Mouse (Mus musculus) embryonic facial prominence, embryonic 10.5 days (tissue): ENCODE data around the gene Osbpl3. TPM values are rescaled to one million over a fixed set of nuclear protein-coding genes. Genes with fewer than 3 reads are reported as not detected.

Experiments used
- DNase-seq: peaks from one replicate; pipeline ENCODE4 v3.0.0-alpha.2; 2017; ENCODE audit warnings: low spot score
- H3K27ac ChIP-seq: fragments of 300-500 bp; sonication (generic); replicated peaks from 2 replicates; pipeline ENCODE4 v1.5.1; 2016; ENCODE audit warnings: mild to moderate bottlenecking
- H3K27me3 ChIP-seq: fragments of 300-500 bp; sonication (generic); replicated peaks from 2 replicates; pipeline ENCODE4 v1.6.1; 2016; ENCODE audit warnings: low read depth, mild to moderate bottlenecking; ENCODE audit not compliant: poor library complexity, severe bottlenecking
- H3K36me3 ChIP-seq: fragments of 300-500 bp; sonication (generic); replicated peaks from 2 replicates; pipeline ENCODE4 v1.6.1; 2016; ENCODE audit warnings: mild to moderate bottlenecking, moderate library complexity
- H3K4me1 ChIP-seq: fragments of 300-500 bp; sonication (generic); 2 replicates; pipeline ENCODE4 v1.6.1; 2016
- H3K4me3 ChIP-seq: fragments of 300-500 bp; sonication (generic); 2 replicates; pipeline ENCODE4 v1.5.1; 2016; ENCODE audit warnings: mild to moderate bottlenecking, moderate library complexity
- H3K9me3 ChIP-seq: fragments of 300-500 bp; sonication (generic); 2 replicates; pipeline ENCODE4 v1.6.1; 2016; ENCODE audit warnings: mild to moderate bottlenecking
- WGBS: fragments of 180-500 bp; shearing (Covaris S2); methylation state at CpG from one replicate; pipeline ENCODE4 v1.1.7; 2016; 5-methylcytosine and 5-hydroxymethylcytosine counted together
- polyA plus RNA-seq: library from polyadenylated mRNA; unstranded; fragments of >200 nt; fragmentation: Nextera tagmentation; extraction: Ambion mirVana; gene quantifications from 2 replicates; pipeline ENCODE4 v1.2.1, GENCODE M21; 2016

The Osbpl3 gene
- polyA plus RNA-seq, 1 experiment from 2014 or later, result 9.0 TPM

- Histone ChIP-seq H3K4me3 (no peak overlapping the region), H3K9me3 (no peaks in the 10 kb centered on the region), H3K27me3 (no peaks in the 10 kb centered on the region), H3K4me1 (no peaks in the 10 kb centered on the region), H3K36me3 (no peaks in the 10 kb centered on the region), H3K27ac (no peak overlapping the region)
- no peak for DNase-seq
- 86% methylated on average over 4 of the region's 4 CpGs for WGBS
Observed at GRCm38 (mm10) chr6:50273947-50274346, 182.1 kb downstream of the Osbpl3 start.

GRCm38 (mm10) chr6:50273416-50273815, 182.6 kb downstream of the Osbpl3 start:
- H3K27me3 ChIP-seq, result no peaks in the 10 kb centered on the region
- no peak overlapping the region for H3K27ac ChIP-seq
- H3K4me1 ChIP-seq, result no peaks in the 10 kb centered on the region
- WGBS, result 79% methylated on average over 1 of the region's 1 CpGs
- no peak overlapping the region for H3K4me3 ChIP-seq
- no peak for DNase-seq
- no peaks in the 10 kb centered on the region for H3K9me3 ChIP-seq
- H3K36me3 ChIP-seq, result no peaks in the 10 kb centered on the region

- H3K27ac ChIP-seq, result no peak within 1 kb of the TSS
- no peak within 1 kb of the TSS for H3K4me3 ChIP-seq
- H3K9me3 ChIP-seq, result no peaks in the 10 kb centered on the region
- no peaks in the 10 kb centered on the region for H3K36me3 ChIP-seq
- peaks cover 26% of the 10 kb centered on the region for H3K4me1 ChIP-seq
- no peaks in the 10 kb centered on the region for H3K27me3 ChIP-seq
- DNase-seq, result no peak
- 91% methylated on average over 6 of the region's 6 CpGs for WGBS
Observed at GRCm38 (mm10) chr6:50263670-50264069, 192.3 kb downstream of the Osbpl3 start, which contains the start of gene Gsdme. Gene Gsdme, minus strand, starts transcription at chr6:50263862.

- Histone ChIP-seq H3K4me1 (peaks cover 26% of the 10 kb centered on the region), H3K27me3 (no peaks in the 10 kb centered on the region), H3K9me3 (no peaks in the 10 kb centered on the region), H3K36me3 (no peaks in the 10 kb centered on the region), H3K4me3 (peak overlapping the region; percentile 69), H3K27ac (peak overlapping the region; percentile 86)
- 25% methylated on average over 7 of the region's 7 CpGs for WGBS
- no peak for DNase-seq
Observed at GRCm38 (mm10) chr6:50262310-50262709, 193.7 kb downstream of the Osbpl3 start.

- 2% methylated on average over 6 of the region's 6 CpGs for WGBS
- H3K4me1 ChIP-seq, result peaks cover 26% of the 10 kb centered on the region
- DNase-seq, result no peak
- H3K4me3 ChIP-seq, result peak overlapping the region; percentile 69
- H3K27ac ChIP-seq, result peak overlapping the region; percentile 86
- no peaks in the 10 kb centered on the region for H3K9me3 ChIP-seq
- no peaks in the 10 kb centered on the region for H3K27me3 ChIP-seq
- H3K36me3 ChIP-seq, result no peaks in the 10 kb centered on the region
Observed at GRCm38 (mm10) chr6:50261922-50262261, 194.1 kb downstream of the Osbpl3 start.

- Histone ChIP-seq H3K36me3 (no peaks in the 10 kb centered on the region), H3K4me3 (peak overlapping the region; percentile 69), H3K27me3 (no peaks in the 10 kb centered on the region), H3K4me1 (peaks cover 26% of the 10 kb centered on the region), H3K9me3 (no peaks in the 10 kb centered on the region), H3K27ac (peak overlapping the region; percentile 86)
- peak; percentile 91 for DNase-seq
- 3% methylated on average over 35 of the region's 35 CpGs for WGBS
Observed at GRCm38 (mm10) chr6:50261201-50261921, 194.6 kb downstream of the Osbpl3 start.

- H3K27me3 ChIP-seq, result no peaks in the 10 kb centered on the region
- H3K27ac ChIP-seq, result no peak overlapping the region
- no peaks in the 10 kb centered on the region for H3K4me1 ChIP-seq
- H3K9me3 ChIP-seq, result no peaks in the 10 kb centered on the region
- DNase-seq, result no peak
- H3K36me3 ChIP-seq, result no peaks in the 10 kb centered on the region
- H3K4me3 ChIP-seq, result no peak overlapping the region
- WGBS, result 87% methylated on average over 5 of the region's 5 CpGs
Observed at GRCm38 (mm10) chr6:50255356-50255755, 200.6 kb downstream of the Osbpl3 start.

- no peak for DNase-seq
- Histone ChIP-seq H3K4me3 (no peak overlapping the region), H3K4me1 (no peaks in the 10 kb centered on the region), H3K27me3 (no peaks in the 10 kb centered on the region), H3K36me3 (no peaks in the 10 kb centered on the region), H3K9me3 (no peaks in the 10 kb centered on the region), H3K27ac (no peak overlapping the region)
- 75% methylated on average over 10 of the region's 10 CpGs for WGBS
Observed at GRCm38 (mm10) chr6:50254723-50255184, 201.2 kb downstream of the Osbpl3 start.

- Histone ChIP-seq H3K27me3 (no peaks in the 10 kb centered on the region), H3K9me3 (no peaks in the 10 kb centered on the region), H3K36me3 (no peaks in the 10 kb centered on the region), H3K4me1 (no peaks in the 10 kb centered on the region), H3K4me3 (no peak overlapping the region), H3K27ac (no peak overlapping the region)
- 83% methylated on average over 5 of the region's 5 CpGs for WGBS
- DNase-seq, result no peak
Observed at GRCm38 (mm10) chr6:50252690-50253089, 203.3 kb downstream of the Osbpl3 start.

- Histone ChIP-seq H3K27me3 (no peaks in the 10 kb centered on the region), H3K9me3 (no peaks in the 10 kb centered on the region), H3K27ac (no peak overlapping the region), H3K4me1 (no peaks in the 10 kb centered on the region), H3K36me3 (no peaks in the 10 kb centered on the region), H3K4me3 (no peak overlapping the region)
- DNase-seq, result no peak
- 91% methylated on average over 4 of the region's 4 CpGs for WGBS
Observed at GRCm38 (mm10) chr6:50247791-50248190, 208.2 kb downstream of the Osbpl3 start.

- Histone ChIP-seq H3K4me1 (no peaks in the 10 kb centered on the region), H3K27me3 (no peaks in the 10 kb centered on the region), H3K4me3 (no peak overlapping the region), H3K9me3 (no peaks in the 10 kb centered on the region), H3K36me3 (no peaks in the 10 kb centered on the region), H3K27ac (no peak overlapping the region)
- WGBS, result 86% methylated on average over 2 of the region's 2 CpGs
- DNase-seq, result no peak
Observed at GRCm38 (mm10) chr6:50247356-50247755, 208.6 kb downstream of the Osbpl3 start.

GRCm38 (mm10) chr6:50244967-50245366, 211.0 kb downstream of the Osbpl3 start:
- Histone ChIP-seq H3K4me3 (no peak overlapping the region), H3K9me3 (no peaks in the 10 kb centered on the region), H3K27ac (no peak overlapping the region), H3K27me3 (no peaks in the 10 kb centered on the region), H3K4me1 (0 out of 2 replicates have a peak, but pooled peaks cover 4% of the 10 kb centered on the region), H3K36me3 (no peaks in the 10 kb centered on the region)
- no peak for DNase-seq
- 78% methylated on average over 4 of the region's 4 CpGs for WGBS

- WGBS, result 86% methylated on average over 4 of the region's 4 CpGs
- Histone ChIP-seq H3K27me3 (no peaks in the 10 kb centered on the region), H3K4me1 (0 out of 2 replicates have a peak, but pooled peaks cover 4% of the 10 kb centered on the region), H3K27ac (no peak overlapping the region), H3K9me3 (no peaks in the 10 kb centered on the region), H3K4me3 (no peak overlapping the region), H3K36me3 (no peaks in the 10 kb centered on the region)
- no peak for DNase-seq
Observed at GRCm38 (mm10) chr6:50244126-50244525, 211.9 kb downstream of the Osbpl3 start.
